Mouse (Mus musculus): Measurements from ENCODE around the gene Nlrp4f.

GRCm38 (mm10) chr13:65176472-65177091 is 29.2 kb downstream of the Nlrp4f start:
- TF ChIP-seq POLR2A (IDR thresholded peaks at IDR 0.05; ENCODE audit: insufficient read depth, low read length), result no peak
- TF ChIP-seq CTCF (IDR thresholded peaks at IDR 0.05; ENCODE audit: low read depth, low read length), result no peak
